Mouse (Mus musculus) kidney, postnatal 0 days (tissue): ENCODE measurements around the gene Sugt1. TPM values are rescaled to one million over a fixed set of nuclear protein-coding genes. Genes with fewer than 3 reads are reported as not detected.
A peak's percentile ranks its signal among the peaks of the same experiment; 100 is the strongest.

Experiments
- ATAC-seq: fragments of 200-750 bp; cut with Nextera tagmentation; replicated peaks from 2 replicates; pipeline ENCODE4 v1.8.0; 2017; ENCODE audit warnings: low read depth, moderate number of reproducible peaks, moderate TSS enrichment, moderate library complexity; ENCODE audit not compliant: low FRiP score
- DNase-seq: peaks from one replicate; pipeline ENCODE4 v3.0.0-alpha.2; 2016; ENCODE audit warnings: low spot score
- H3K27ac ChIP-seq: fragments of 300-500 bp; sonication (generic); 2 replicates; pipeline ENCODE4 v1.5.1; 2014; ENCODE audit warnings: mild to moderate bottlenecking
- H3K27me3 ChIP-seq: fragments of 300-500 bp; sonication (generic); 2 replicates; pipeline ENCODE4 v1.6.1; 2014; ENCODE audit warnings: low read length, mixed read lengths; ENCODE audit not compliant: insufficient read depth
- H3K36me3 ChIP-seq: fragments of 300-500 bp; sonication (generic); 2 replicates; pipeline ENCODE4 v1.6.1; 2014; ENCODE audit warnings: low read length, mixed read lengths; ENCODE audit not compliant: insufficient read depth
- H3K4me1 ChIP-seq: fragments of 300-500 bp; sonication (generic); replicated peaks from 2 replicates; pipeline ENCODE4 v1.6.1; 2014; ENCODE audit warnings: antibody characterized with exemption, low read length, mixed read lengths; ENCODE audit not compliant: insufficient read depth
- H3K4me2 ChIP-seq: fragments of 300-500 bp; sonication (generic); 2 replicates; pipeline ENCODE4 v1.6.1; 2014; ENCODE audit warnings: mild to moderate bottlenecking, low read length, moderate library complexity, mixed read lengths
- H3K4me3 ChIP-seq: fragments of 300-500 bp; sonication (generic); replicated peaks from 2 replicates; pipeline ENCODE4 v1.5.1; 2014; ENCODE audit warnings: low read depth, low read length
- H3K9ac ChIP-seq: fragments of 300-500 bp; sonication (generic); 2 replicates; pipeline ENCODE4 v1.6.1; 2014; ENCODE audit warnings: low read depth, low read length
- H3K9me3 ChIP-seq: fragments of 300-500 bp; sonication (generic); replicated peaks from 2 replicates; pipeline ENCODE4 v1.6.1; 2016; ENCODE audit warnings: low read length, inconsistent platforms, mixed read lengths
- CTCF ChIP-seq: IDR thresholded peaks from 2 replicates; pipeline ENCODE4 v1.5.1; 2016; ENCODE audit warnings: antibody characterized with exemption, low read depth, mild to moderate bottlenecking, moderate library complexity
- WGBS: fragments of 180-500 bp; shearing (Covaris S2); extraction: QIAGEN DNeasy Blood & Tissue Kit; methylation state at CpG from one replicate; pipeline ENCODE4 v1.1.7; 2014; 5-methylcytosine and 5-hydroxymethylcytosine counted together
- polyA plus RNA-seq: library from polyadenylated mRNA; unstranded; fragments of >200 nt; fragmentation: Nextera tagmentation; extraction: Ambion mirVana; gene quantifications from 2 replicates; pipeline ENCODE4 v1.2.1, GENCODE M21; 2015

The Sugt1 gene
- polyA plus RNA-seq, 1 experiment from 2014 or later: 119 TPM

DNA sequence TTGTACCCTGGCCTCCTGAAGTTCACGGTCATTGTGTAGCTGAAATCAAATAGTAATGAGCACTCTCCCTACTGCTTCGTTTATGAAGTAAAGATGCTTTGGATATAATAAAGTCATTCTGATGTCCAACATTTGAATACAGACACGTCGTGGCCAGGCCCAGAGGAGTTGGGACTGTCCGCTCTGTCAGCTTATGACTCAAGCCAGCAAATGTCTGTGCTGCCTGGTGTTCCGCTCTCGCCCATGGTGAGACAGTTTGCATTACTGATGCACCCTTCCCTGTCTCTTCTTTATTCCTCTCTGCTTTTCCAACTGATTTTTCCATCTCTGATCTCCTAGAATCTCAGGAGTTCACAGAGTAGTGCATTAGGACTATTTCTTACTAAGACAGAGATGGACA, 32.3 kb downstream of the Sugt1 start:
- Histone ChIP-seq H3K9ac (no peak overlapping the region), H3K4me1 (no peaks in the 10 kb centered on the region), H3K4me2 (no peak overlapping the region), H3K27me3 (no peaks in the 10 kb centered on the region), H3K4me3 (no peak overlapping the region), H3K27ac (no peak overlapping the region), H3K36me3 (peaks cover 3% of the 10 kb centered on the region; the same call in 1 of the 2 replicates), H3K9me3 (no peaks in the 10 kb centered on the region)
- WGBS: 94% methylated on average over 7 of the region's 7 CpGs
- no peak for DNase-seq
- TF ChIP-seq CTCF: no peak
- ATAC-seq: no peak

DNA sequence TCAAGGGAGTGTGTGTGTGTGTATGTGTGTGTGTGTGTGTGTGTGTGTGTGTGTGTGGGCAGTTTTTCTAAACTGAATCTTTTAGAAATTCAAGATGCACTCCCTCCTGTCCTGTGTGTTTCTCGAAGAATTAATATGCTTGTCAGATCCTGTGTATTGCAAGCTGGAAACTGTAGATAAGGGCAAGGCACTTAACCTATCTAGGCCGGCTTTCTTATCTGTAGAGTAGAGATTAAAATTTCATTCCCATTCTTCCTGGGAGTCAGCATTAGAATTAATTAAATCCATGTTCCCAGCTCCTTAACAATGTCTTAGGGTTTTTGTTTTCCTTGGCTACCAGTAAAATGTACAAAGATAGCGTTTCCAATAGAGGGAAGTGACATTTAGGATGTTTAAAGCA, 33.7 kb downstream of the Sugt1 start:
- Histone ChIP-seq H3K4me2 (no peak overlapping the region), H3K9ac (no peak overlapping the region), H3K27me3 (no peaks in the 10 kb centered on the region), H3K36me3 (peaks cover 7% of the 10 kb centered on the region; the same call in 1 of the 2 replicates), H3K9me3 (no peaks in the 10 kb centered on the region), H3K4me1 (no peaks in the 10 kb centered on the region), H3K4me3 (no peak overlapping the region), H3K27ac (no peak overlapping the region)
- no peak for ATAC-seq
- peak; percentile 48 for DNase-seq
- 32% methylated on average over 3 of the region's 3 CpGs for WGBS
- no peak for TF ChIP-seq CTCF

DNA sequence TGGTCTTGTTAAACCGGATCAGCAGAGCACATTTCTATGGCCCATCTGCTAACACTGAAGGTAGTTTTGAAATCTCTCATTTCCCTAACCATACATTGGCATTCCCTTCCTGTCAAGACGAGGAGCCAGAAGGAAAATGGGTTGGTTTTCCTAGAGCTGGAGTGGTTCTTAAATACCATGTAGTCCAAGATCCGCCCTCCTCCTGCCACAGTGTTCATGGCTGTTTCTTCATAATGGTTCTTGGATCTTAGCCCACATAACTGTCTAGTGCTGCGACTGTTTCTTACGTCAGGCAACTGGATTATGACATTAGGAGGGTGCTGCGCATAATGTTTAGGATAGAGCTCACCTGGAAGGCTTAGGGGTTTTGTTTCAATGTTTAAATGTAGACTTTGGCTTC, 44.8 kb downstream of the Sugt1 start:
- no peak overlapping the region for H3K27ac ChIP-seq
- ATAC-seq (no peak), DNase-seq (no peak)
- no peak overlapping the region for H3K4me2 ChIP-seq
- H3K27me3 ChIP-seq: no peaks in the 10 kb centered on the region
- H3K36me3 ChIP-seq: peaks cover 18% of the 10 kb centered on the region
- WGBS: 86% methylated on average over 6 of the region's 6 CpGs
- H3K9ac ChIP-seq: no peak overlapping the region
- no peaks in the 10 kb centered on the region for H3K4me1 ChIP-seq
- H3K4me3 ChIP-seq: no peak overlapping the region
- TF ChIP-seq CTCF: no peak
- no peaks in the 10 kb centered on the region for H3K9me3 ChIP-seq

DNA sequence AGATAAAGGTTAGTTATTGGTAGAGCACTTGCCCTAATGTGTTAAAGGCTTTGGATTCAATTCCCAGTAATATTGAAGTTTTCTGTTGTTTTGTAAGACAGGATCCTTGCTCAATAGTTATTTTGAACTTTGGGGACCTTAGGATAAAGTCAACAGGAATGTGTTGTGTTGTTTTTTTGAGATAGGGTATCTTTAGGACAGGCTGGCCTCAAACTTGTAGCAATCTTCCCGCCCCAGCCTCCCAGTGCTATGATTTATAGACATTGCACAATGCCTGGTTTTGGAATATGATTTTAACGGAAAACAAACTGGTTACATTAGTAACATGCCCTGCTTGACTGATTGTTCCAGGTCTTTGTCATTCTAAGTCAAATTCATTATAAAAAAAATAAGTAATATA, 45.7 kb downstream of the Sugt1 start:
- TF ChIP-seq CTCF: no peak
- H3K4me3 ChIP-seq: no peak overlapping the region
- H3K27ac ChIP-seq: no peak overlapping the region
- ATAC-seq (no peak), DNase-seq (no peak)
- H3K9ac ChIP-seq: no peak overlapping the region
- WGBS: 82% methylated on average over 2 of the region's 2 CpGs
- H3K4me1 ChIP-seq: no peaks in the 10 kb centered on the region
- no peaks in the 10 kb centered on the region for H3K9me3 ChIP-seq
- no peaks in the 10 kb centered on the region for H3K27me3 ChIP-seq
- H3K36me3 ChIP-seq: peaks cover 15% of the 10 kb centered on the region
- H3K4me2 ChIP-seq: no peak overlapping the region

DNA sequence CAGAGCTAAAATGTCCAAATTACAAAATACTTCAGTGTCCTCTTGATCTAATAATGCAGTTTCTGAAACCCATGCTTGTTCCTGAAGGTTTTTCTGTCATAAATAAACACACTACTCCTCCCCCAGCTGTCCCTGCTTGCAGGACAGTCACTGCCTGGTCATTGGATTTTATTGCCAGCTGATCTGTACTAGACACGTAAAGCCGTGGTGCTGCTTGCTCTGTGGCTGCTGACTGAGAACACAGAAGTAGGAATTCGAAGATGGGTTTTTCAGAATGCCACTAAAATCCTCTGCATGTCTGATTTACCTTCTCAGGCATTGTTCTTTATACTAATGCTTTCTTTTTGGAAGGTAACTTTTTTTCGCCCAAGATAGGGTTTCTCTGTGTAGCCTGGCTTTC, 49.3 kb downstream of the Sugt1 start:
- no peak overlapping the region for H3K27ac ChIP-seq
- H3K4me1 ChIP-seq: no peaks in the 10 kb centered on the region
- H3K4me3 ChIP-seq: no peak overlapping the region
- H3K9me3 ChIP-seq: no peaks in the 10 kb centered on the region
- ATAC-seq: no peak
- DNase-seq: peak; percentile 43
- no peaks in the 10 kb centered on the region for H3K27me3 ChIP-seq
- no peak for TF ChIP-seq CTCF
- no peaks in the 10 kb centered on the region for H3K36me3 ChIP-seq
- no peak overlapping the region for H3K9ac ChIP-seq
- H3K4me2 ChIP-seq: no peak overlapping the region
- WGBS: 45% methylated on average over 4 of the region's 4 CpGs

DNA sequence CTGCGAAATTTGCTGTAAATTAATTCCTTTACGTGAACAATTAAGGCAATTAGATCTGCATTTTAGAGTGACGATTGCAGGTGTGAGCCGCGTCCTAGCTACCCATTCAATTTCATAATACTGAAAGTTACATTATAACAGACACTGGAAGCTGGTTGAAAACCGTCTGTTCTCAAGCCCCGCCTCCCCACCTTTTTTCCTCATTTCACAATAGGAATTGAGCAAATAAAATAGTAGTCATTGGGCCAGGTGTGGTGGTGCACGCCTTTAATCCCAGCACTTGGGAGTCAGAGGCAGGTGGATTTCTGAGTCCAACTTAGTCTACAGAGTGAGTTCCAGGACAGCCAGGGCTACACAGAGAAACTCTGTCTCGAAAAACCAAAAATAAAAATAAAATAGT, 54.6 kb downstream of the Sugt1 start:
- Histone ChIP-seq H3K27me3 (no peaks in the 10 kb centered on the region), H3K4me3 (no peak overlapping the region), H3K27ac (no peak overlapping the region), H3K36me3 (no peaks in the 10 kb centered on the region), H3K4me2 (no peak overlapping the region), H3K4me1 (no peaks in the 10 kb centered on the region), H3K9ac (no peak overlapping the region), H3K9me3 (no peaks in the 10 kb centered on the region)
- no peak for TF ChIP-seq CTCF
- DNase-seq (no peak), ATAC-seq (no peak)
- 84% methylated on average over 9 of the region's 9 CpGs for WGBS

DNA sequence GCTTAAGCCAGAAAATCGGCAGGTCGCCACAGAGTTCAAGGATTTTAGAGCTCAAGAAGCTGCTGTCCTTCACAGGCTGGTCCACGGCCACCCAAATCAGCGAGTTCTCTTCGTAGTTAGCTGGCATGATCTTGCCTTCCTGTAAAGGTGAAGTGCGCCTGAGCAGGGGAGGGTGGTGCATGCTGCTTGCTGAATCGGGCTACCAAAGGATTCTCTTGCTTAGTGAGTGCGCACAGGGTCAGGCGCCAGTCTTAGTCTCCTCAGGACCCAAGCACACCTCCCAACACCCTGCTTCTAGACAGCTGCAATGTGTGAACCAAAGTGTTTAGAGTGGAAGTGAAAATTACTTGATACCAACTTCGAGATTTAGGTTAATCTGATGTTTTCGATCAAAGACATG, 57.9 kb downstream of the Sugt1 start:
- Histone ChIP-seq H3K9me3 (no peaks in the 10 kb centered on the region), H3K4me1 (no peaks in the 10 kb centered on the region), H3K9ac (no peak overlapping the region), H3K27me3 (no peaks in the 10 kb centered on the region), H3K4me3 (no peak overlapping the region), H3K27ac (no peak overlapping the region), H3K36me3 (no peaks in the 10 kb centered on the region), H3K4me2 (no peak overlapping the region)
- no peak for DNase-seq
- ATAC-seq: no peak
- no peak for TF ChIP-seq CTCF
- WGBS: 19% methylated on average over 11 of the region's 11 CpGs
